Mouse (Mus musculus) kidney, embryonic 16.5 days (tissue): ENCODE results near the gene Lsm7. TPM values are rescaled to one million over a fixed set of nuclear protein-coding genes. Genes with fewer than 3 reads are reported as not detected.
"Not testable (repeated sequence)": the region's sequence is repeated elsewhere in the genome, so short reads cannot be mapped to it uniquely, and the experiment has no call there.

Experiments used
- ATAC-seq: fragments of 200-750 bp; cut with Nextera tagmentation; 2 replicates; pipeline ENCODE4 v1.8.0; 2017; ENCODE audit warnings: moderate TSS enrichment; ENCODE audit not compliant: low FRiP score, low TSS enrichment
- H3K27ac ChIP-seq: fragments of 300-500 bp; sonication (generic); 2 replicates; pipeline ENCODE4 v1.5.1; 2014; ENCODE audit warnings: low read length
- H3K27me3 ChIP-seq: fragments of 300-500 bp; sonication (generic); 2 replicates; pipeline ENCODE4 v1.6.1; 2014; ENCODE audit warnings: low read length, control low read depth, mixed read lengths; ENCODE audit not compliant: insufficient read depth
- H3K36me3 ChIP-seq: fragments of 300-500 bp; sonication (generic); 2 replicates; pipeline ENCODE4 v1.6.1; 2014; ENCODE audit warnings: low read length, control low read depth, mixed read lengths; ENCODE audit not compliant: insufficient read depth
- H3K4me1 ChIP-seq: fragments of 300-500 bp; sonication (generic); 2 replicates; pipeline ENCODE4 v1.6.1; 2014; ENCODE audit warnings: low read length, control low read depth, mixed read lengths; ENCODE audit not compliant: insufficient read depth
- H3K4me2 ChIP-seq: fragments of 300-500 bp; sonication (generic); replicated peaks from 2 replicates; pipeline ENCODE4 v1.6.1; 2014; ENCODE audit warnings: low read depth, low read length
- H3K4me3 ChIP-seq: fragments of 300-500 bp; sonication (generic); 2 replicates; pipeline ENCODE4 v1.5.1; 2014; ENCODE audit warnings: mild to moderate bottlenecking, low read length
- H3K9ac ChIP-seq: fragments of 300-500 bp; sonication (generic); replicated peaks from 2 replicates; pipeline ENCODE4 v1.6.1; 2014; ENCODE audit warnings: low read length
- H3K9me3 ChIP-seq: fragments of 300-500 bp; sonication (generic); 2 replicates; pipeline ENCODE4 v1.6.1; 2016; ENCODE audit warnings: low read length, control low read depth
- WGBS: fragments of 180-500 bp; shearing (Covaris S2); extraction: QIAGEN DNeasy Blood & Tissue Kit; methylation state at CpG from one replicate; pipeline ENCODE4 v1.1.7; 2014; 5-methylcytosine and 5-hydroxymethylcytosine counted together
- polyA plus RNA-seq: library from polyadenylated mRNA; unstranded; fragments of >200 nt; fragmentation: Nextera tagmentation; extraction: Ambion mirVana; gene quantifications from 2 replicates; pipeline ENCODE4 v1.2.1, GENCODE M21; 2015

The Lsm7 gene
- polyA plus RNA-seq, 1 experiment from 2014 or later: 262 TPM

- H3K36me3 ChIP-seq: no peaks in the 10 kb centered on the region
- peaks cover 46% of the 10 kb centered on the region for H3K27me3 ChIP-seq
- 56% methylated on average over 6 of the region's 6 CpGs for WGBS
- 0 out of 2 replicates have a peak, but pooled peaks cover 9% of the 10 kb centered on the region for H3K9me3 ChIP-seq
- no peak for ATAC-seq
- H3K27ac ChIP-seq: no peak overlapping the region
- no peak overlapping the region for H3K4me2 ChIP-seq
- no peak overlapping the region for H3K4me3 ChIP-seq
- H3K4me1 ChIP-seq: peaks cover 11% of the 10 kb centered on the region; the same call in 1 of the 2 replicates
- H3K9ac ChIP-seq: no peak overlapping the region
Observed at GRCm38 (mm10) chr10:80839848-80840247, 15.2 kb downstream of the Lsm7 start.

GRCm38 (mm10) chr10:80838346-80838912 is 16.6 kb downstream of the Lsm7 start:
- no peak overlapping the region for H3K4me3 ChIP-seq
- no peak overlapping the region for H3K9ac ChIP-seq
- WGBS: 71% methylated on average over 2 of the region's 2 CpGs
- no peak for ATAC-seq
- peaks cover 44% of the 10 kb centered on the region for H3K27me3 ChIP-seq
- H3K4me2 ChIP-seq: no peak overlapping the region
- H3K36me3 ChIP-seq: no peaks in the 10 kb centered on the region
- no peak overlapping the region for H3K27ac ChIP-seq
- H3K9me3 ChIP-seq: peaks cover 16% of the 10 kb centered on the region; the same call in 1 of the 2 replicates
- H3K4me1 ChIP-seq: peaks cover 2% of the 10 kb centered on the region; the same call in 1 of the 2 replicates

- Histone ChIP-seq H3K4me3 (no peak overlapping the region), H3K9me3 (peaks cover 16% of the 10 kb centered on the region; the same call in 1 of the 2 replicates), H3K4me2 (no peak overlapping the region), H3K27me3 (peaks cover 41% of the 10 kb centered on the region), H3K4me1 (no peaks in the 10 kb centered on the region), H3K27ac (no peak overlapping the region), H3K9ac (no peak overlapping the region), H3K36me3 (no peaks in the 10 kb centered on the region)
- ATAC-seq: no peak
- 21% methylated on average over 2 of the region's 2 CpGs for WGBS
Observed at GRCm38 (mm10) chr10:80837827-80838226, 17.2 kb downstream of the Lsm7 start.

GRCm38 (mm10) chr10:80836949-80837379 is 18.0 kb downstream of the Lsm7 start:
- Histone ChIP-seq H3K4me3 (no peak overlapping the region), H3K27ac (no peak overlapping the region), H3K9ac (no peak overlapping the region), H3K9me3 (peaks cover 16% of the 10 kb centered on the region; the same call in 1 of the 2 replicates), H3K4me2 (no peak overlapping the region), H3K4me1 (no peaks in the 10 kb centered on the region), H3K36me3 (no peaks in the 10 kb centered on the region), H3K27me3 (peaks cover 34% of the 10 kb centered on the region)
- no peak for ATAC-seq
- 46% methylated on average over 7 of the region's 7 CpGs for WGBS

GRCm38 (mm10) chr10:80835617-80836016 is 19.4 kb downstream of the Lsm7 start:
- Histone ChIP-seq H3K4me1 (peaks cover 5% of the 10 kb centered on the region), H3K9ac (no peak overlapping the region), H3K27ac (no peak overlapping the region), H3K27me3 (peaks cover 32% of the 10 kb centered on the region), H3K4me2 (no peak overlapping the region), H3K36me3 (no peaks in the 10 kb centered on the region), H3K4me3 (no peak overlapping the region), H3K9me3 (peaks cover 16% of the 10 kb centered on the region; the same call in 1 of the 2 replicates)
- 58% methylated on average over 30 of the region's 30 CpGs for WGBS
- ATAC-seq: no peak

- no peak overlapping the region for H3K9ac ChIP-seq
- 68% methylated on average over 7 of the region's 7 CpGs for WGBS
- no peak overlapping the region for H3K4me3 ChIP-seq
- peaks cover 26% of the 10 kb centered on the region for H3K4me1 ChIP-seq
- H3K27me3 ChIP-seq: peaks cover 32% of the 10 kb centered on the region
- H3K4me2 ChIP-seq: no peak overlapping the region
- H3K36me3 ChIP-seq: peaks cover 13% of the 10 kb centered on the region
- no peak for ATAC-seq
- no peak overlapping the region for H3K27ac ChIP-seq
- peaks cover 16% of the 10 kb centered on the region; the same call in 1 of the 2 replicates for H3K9me3 ChIP-seq
Observed at GRCm38 (mm10) chr10:80832818-80833217, 22.2 kb downstream of the Lsm7 start.

- Histone ChIP-seq H3K27ac (peak overlapping the region; percentile 15; the same call in 1 of the 2 replicates), H3K9me3 (peaks cover 16% of the 10 kb centered on the region; the same call in 1 of the 2 replicates), H3K4me3 (no peak overlapping the region), H3K4me1 (peaks cover 29% of the 10 kb centered on the region), H3K27me3 (peaks cover 29% of the 10 kb centered on the region), H3K9ac (no peak overlapping the region), H3K4me2 (no peak overlapping the region), H3K36me3 (peaks cover 13% of the 10 kb centered on the region)
- ATAC-seq: peak; percentile 14; the same call in 1 of the 2 replicates
- WGBS: 3% methylated on average over 9 of the region's 9 CpGs
Observed at GRCm38 (mm10) chr10:80831136-80831535, 23.9 kb downstream of the Lsm7 start.

- H3K36me3 ChIP-seq: peaks cover 13% of the 10 kb centered on the region
- no peak overlapping the region for H3K4me3 ChIP-seq
- no peak for ATAC-seq
- no peak overlapping the region for H3K4me2 ChIP-seq
- no peak overlapping the region for H3K9ac ChIP-seq
- H3K9me3 ChIP-seq: peaks cover 5% of the 10 kb centered on the region; the same call in 1 of the 2 replicates
- WGBS: 61% methylated on average over 1 of the region's 1 CpGs
- H3K4me1 ChIP-seq: peaks cover 32% of the 10 kb centered on the region
- no peak overlapping the region for H3K27ac ChIP-seq
- peaks cover 14% of the 10 kb centered on the region for H3K27me3 ChIP-seq
Observed at GRCm38 (mm10) chr10:80829359-80830278, 25.4 kb downstream of the Lsm7 start.

- not testable (repeated sequence) for ATAC-seq, H3K9me3 ChIP-seq, H3K27me3 ChIP-seq, H3K27ac ChIP-seq, H3K9ac ChIP-seq
- H3K4me3 ChIP-seq: peak overlapping the region; percentile 64; the same call in 1 of the 2 replicates
- H3K4me2 ChIP-seq: peak overlapping the region; percentile 94
- peaks cover 38% of the 10 kb centered on the region for H3K4me1 ChIP-seq
- peaks cover 13% of the 10 kb centered on the region for H3K36me3 ChIP-seq
- 72% methylated on average over 8 of the region's 9 CpGs for WGBS
Observed at GRCm38 (mm10) chr10:80828587-80828986, 26.4 kb downstream of the Lsm7 start.
